Comparison of ENCODE assay signal across 20 mouse cellular contexts in genomic region chrX:49346451-49346850, GRCm38 (mm10). TPM values are rescaled to one million over a fixed set of nuclear protein-coding genes. Genes with fewer than 3 reads are reported as not detected.
A peak's percentile ranks its signal among the peaks of the same experiment; 100 is the strongest.
DNase-seq lines count a peak whose midpoint lies in the region; ATAC-seq and TF ChIP-seq lines count a peak whose summit lies in the region.
"Had no signal": no experiment of that assay in that cellular context is flagged by ENCODE, and none has a peak within 500 bp of the region (broad histone marks: within the 10 kb centered on the region; RNA-seq: fewer than 3 reads in every experiment).

No protein-coding gene starts in this region.

- DNase-seq in heart, adult 2 months: no peak
- DNase-seq in heart, embryonic 10.5 days (ENCODE audit: low spot score): no peak
- no peak for DNase-seq in liver, postnatal 0 days
- no peak for DNase-seq in liver, embryonic 11.5 days (ENCODE audit: low spot score)
- peak; percentile 20 for DNase-seq in MEL (ENCODE audit: low read depth, low spot score)
- DNase-seq in forelimb bud, embryonic 11.5 days (ENCODE audit: low read depth, low spot score): peak; percentile 1
- no peak for DNase-seq in thymus, postnatal 36 days
- DNase-seq: adrenal gland, postnatal 25 days; heart, adult 11 months; heart, postnatal 10 days; kidney, postnatal 36 days; layer of hippocampus, postnatal 36 days; right cerebral cortex, postnatal 25 days; thymus, adult 18-20 months had no signal

- ATAC-seq in liver, postnatal 0 days: no peak
- no peak for ATAC-seq in liver, embryonic 11.5 days (replicated peaks; ENCODE audit: low FRiP score)
- ATAC-seq: intestine, embryonic 16.5 days had no signal

- intact Hi-C loops in heart, adult 2 months (cut with DNase I): loop anchor here (5.0 to 10.0 kb wide), 3 partner anchors 598 to 1198 kb away; no protein-coding TSS in a partner anchor

- no peak overlapping the region for H3K27ac ChIP-seq in heart, adult 2 months
- no peak overlapping the region for H3K27ac ChIP-seq in heart, embryonic 10.5 days
- no peak overlapping the region for H3K27ac ChIP-seq in liver, postnatal 0 days (ENCODE audit: low read depth)
- no peak overlapping the region for H3K27ac ChIP-seq in liver, embryonic 11.5 days (ENCODE audit: low read depth, low read length)
- no peak overlapping the region for H3K27ac ChIP-seq in MEL (ENCODE audit: control insufficient read depth, low read depth, low read length)
- H3K27ac ChIP-seq: limb, embryonic 13.5 days; lung, embryonic 15.5 days had no signal

- no peak overlapping the region for H3K4me2 ChIP-seq in liver, postnatal 0 days (ENCODE audit: low read depth, low read length)
- no peak overlapping the region for H3K4me2 ChIP-seq in liver, embryonic 11.5 days
- H3K4me2 ChIP-seq: limb, embryonic 13.5 days; lung, embryonic 15.5 days had no signal

- H3K4me3 ChIP-seq in heart, adult 2 months: no peak overlapping the region
- no peak overlapping the region for H3K4me3 ChIP-seq in heart, embryonic 10.5 days
- no peak overlapping the region for H3K4me3 ChIP-seq in liver, postnatal 0 days (ENCODE audit: low read depth, low read length)
- no peak overlapping the region for H3K4me3 ChIP-seq in liver, embryonic 11.5 days (ENCODE audit: low read depth, low read length)
- H3K4me3 ChIP-seq in MEL (ENCODE audit: control insufficient read depth in 1 of 2, insufficient read depth in 1 of 2, low read depth in 2 of 2, low read length in 2 of 2): no peak overlapping the region
- H3K4me3 ChIP-seq: erythroblast, embryonic 14.5 days; limb, embryonic 13.5 days; lung, embryonic 15.5 days; megakaryocyte, embryonic 14.5 days; myocyte had no signal

- no peak overlapping the region for H3K9ac ChIP-seq in heart, adult 2 months (ENCODE audit: low read depth, low read length)
- H3K9ac ChIP-seq in liver, postnatal 0 days (replicated peaks): no peak overlapping the region
- H3K9ac ChIP-seq in liver, embryonic 11.5 days (ENCODE audit: low read depth, low read length): no peak overlapping the region
- no peak overlapping the region for H3K9ac ChIP-seq in MEL (ENCODE audit: control insufficient read depth, low read depth, low read length, poor library complexity, severe bottlenecking)
- H3K9ac ChIP-seq: limb, embryonic 13.5 days; lung, embryonic 15.5 days had no signal

- TF ChIP-seq CTCF in heart, adult 2 months (IDR thresholded peaks at IDR 0.05): peak; percentile 59
- peak; percentile 25; the same call in 1 of the 2 replicates for TF ChIP-seq CTCF in liver, postnatal 0 days (IDR thresholded peaks at IDR 0.05; ENCODE audit: low read depth)
- peak in 1 of 3 experiments; percentile 49; a peak in 2 of 6 replicates for TF ChIP-seq CTCF in MEL (IDR thresholded peaks at IDR 0.05 in 2 of 3, conservative IDR thresholded peaks at IDR 0.05 in 1 of 3; ENCODE audit: control insufficient read depth in 1 of 3, insufficient read depth in 1 of 3, low read depth in 2 of 3, low read length in 3 of 3, poor library complexity in 1 of 3, severe bottlenecking in 1 of 3)

- no peaks in the 10 kb centered on the region for H3K36me3 ChIP-seq in heart, adult 2 months (ENCODE audit: control insufficient read depth, insufficient read depth, low read length)
- no peaks in the 10 kb centered on the region for H3K36me3 ChIP-seq in heart, embryonic 10.5 days
- no peaks in the 10 kb centered on the region for H3K36me3 ChIP-seq in liver, postnatal 0 days (replicated peaks; ENCODE audit: insufficient read depth, low read length)
- no peaks in the 10 kb centered on the region for H3K36me3 ChIP-seq in liver, embryonic 11.5 days (ENCODE audit: control insufficient read depth, insufficient read depth, low read length)
- no peaks in the 10 kb centered on the region for H3K36me3 ChIP-seq in MEL (ENCODE audit: control insufficient read depth in 1 of 2, insufficient read depth in 2 of 2, low read length in 2 of 2)
- H3K36me3 ChIP-seq: limb, embryonic 13.5 days; lung, embryonic 15.5 days had no signal

- no peaks in the 10 kb centered on the region for H3K9me3 ChIP-seq in heart, embryonic 10.5 days
- no peaks in the 10 kb centered on the region for H3K9me3 ChIP-seq in liver, postnatal 0 days (ENCODE audit: low read length)
- no peaks in the 10 kb centered on the region for H3K9me3 ChIP-seq in liver, embryonic 11.5 days (ENCODE audit: control insufficient read depth, low read length)
- H3K9me3 ChIP-seq in MEL (replicated peaks; ENCODE audit: insufficient read depth, low read length): no peaks in the 10 kb centered on the region
- H3K9me3 ChIP-seq: limb, embryonic 13.5 days; lung, embryonic 15.5 days; megakaryocyte, embryonic 14.5 days had no signal

- TF ChIP-seq EP300 in heart, adult 2 months (IDR thresholded peaks at IDR 0.05; ENCODE audit: insufficient read depth, low read depth, low read length): no peak
- no peak for TF ChIP-seq EP300 in liver, postnatal 0 days (IDR thresholded peaks at IDR 0.05; ENCODE audit: low read depth)
- no peak for TF ChIP-seq EP300 in MEL (IDR thresholded peaks at IDR 0.05; ENCODE audit: low read depth in 1 of 2, low read length in 2 of 2)

- no peak for TF ChIP-seq POLR2A in heart, adult 2 months (IDR thresholded peaks at IDR 0.05; ENCODE audit: insufficient read depth, low read depth, low read length)
- TF ChIP-seq POLR2A in MEL (IDR thresholded peaks at IDR 0.05; ENCODE audit: control insufficient read depth in 1 of 2, insufficient read depth in 1 of 2, low read depth in 1 of 2, low read length in 2 of 2, poor library complexity in 1 of 2): no peak

- TF ChIP-seq RAD21 in MEL (IDR thresholded peaks at IDR 0.05; ENCODE audit: low read depth, low read length): peak; percentile 69

- H3K27me3 ChIP-seq in heart, adult 2 months (ENCODE audit: control insufficient read depth, insufficient read depth, low read length): no peaks in the 10 kb centered on the region
- H3K27me3 ChIP-seq in heart, embryonic 10.5 days (ENCODE audit: insufficient read depth, poor library complexity, severe bottlenecking): no peaks in the 10 kb centered on the region
- no peaks in the 10 kb centered on the region for H3K27me3 ChIP-seq in liver, postnatal 0 days (ENCODE audit: insufficient read depth, low read length)
- H3K27me3 ChIP-seq in liver, embryonic 11.5 days (replicated peaks; ENCODE audit: control insufficient read depth, insufficient read depth, low read length): no peaks in the 10 kb centered on the region
- H3K27me3 ChIP-seq in MEL (ENCODE audit: control insufficient read depth in 1 of 2, insufficient read depth in 2 of 2, low read length in 2 of 2): no peaks in the 10 kb centered on the region
- H3K27me3 ChIP-seq: limb, embryonic 13.5 days; lung, embryonic 15.5 days had no signal

- H3K4me1 ChIP-seq in heart, adult 2 months (ENCODE audit: control insufficient read depth, insufficient read depth, low read length): no peaks in the 10 kb centered on the region
- no peaks in the 10 kb centered on the region for H3K4me1 ChIP-seq in heart, embryonic 10.5 days
- H3K4me1 ChIP-seq in liver, postnatal 0 days (ENCODE audit: insufficient read depth): no peaks in the 10 kb centered on the region
- H3K4me1 ChIP-seq in liver, embryonic 11.5 days (replicated peaks; ENCODE audit: control insufficient read depth, insufficient read depth, low read length): no peaks in the 10 kb centered on the region
- H3K4me1 ChIP-seq in MEL (ENCODE audit: control insufficient read depth in 1 of 2, insufficient read depth in 2 of 2, low read length in 2 of 2): no peaks in the 10 kb centered on the region
- H3K4me1 ChIP-seq: limb, embryonic 13.5 days; lung, embryonic 15.5 days; megakaryocyte, embryonic 14.5 days had no signal

- H3K79me2 ChIP-seq in heart, adult 2 months (replicated peaks; ENCODE audit: control insufficient read depth, insufficient read depth, low read length): no peaks in the 10 kb centered on the region
- no peaks in the 10 kb centered on the region for H3K79me2 ChIP-seq in MEL (ENCODE audit: control insufficient read depth, insufficient read depth, low read length, poor library complexity)

TF ChIP-seq in MEL, 35 proteins besides CTCF, POLR2A, EP300 and RAD21:
- TF ChIP-seq NRF1 (IDR thresholded peaks at IDR 0.05; ENCODE audit: insufficient read depth, low read depth, low read length, poor library complexity, severe bottlenecking): no peak
- no peak for TF ChIP-seq POLR2AphosphoS2 (IDR thresholded peaks at IDR 0.05; ENCODE audit: low read length)
- peak; percentile 62 for TF ChIP-seq SMC3 (IDR thresholded peaks at IDR 0.05; ENCODE audit: low read depth, low read length)
- TF ChIP-seq ZC3H11A (IDR thresholded peaks at IDR 0.05; ENCODE audit: low read depth, low read length): peak; percentile 54
- TF ChIP-seq ZKSCAN1 (IDR thresholded peaks at IDR 0.05; ENCODE audit: low read depth, low read length): no peak
- no peak for TF ChIP-seq TAL1 (IDR thresholded peaks at IDR 0.05; ENCODE audit: low read length)

RNA-seq across cellular contexts. Expression of gene Enox2, which starts 58.4 kb away (rescaled TPM):
- 1 to 10 TPM; 7.8 to 8.8 TPM for total RNA-seq in heart, adult 2 months (2021)
- polyA plus RNA-seq in heart, adult 2 months (2012; rRNA removed): 4.6 and 6.9 TPM in 2 replicates
- 5.7 and 6.7 TPM in 2 replicates for polyA plus RNA-seq in heart, embryonic 10.5 days (2016; fragmentation: Nextera tagmentation; extraction: Ambion mirVana)
- 3.1 and 3.3 TPM in 2 replicates for polyA plus RNA-seq in liver, postnatal 0 days (2015; fragmentation: Nextera tagmentation; extraction: Ambion mirVana)
- 7.4 and 8.0 TPM in 2 replicates for polyA plus RNA-seq in liver, embryonic 11.5 days (2014; fragmentation: Nextera tagmentation; extraction: Ambion mirVana)
- total RNA-seq in MEL (2012; rRNA removed): 8.2 and 8.6 TPM in 2 replicates
- 10 to 100 TPM in 1 of 2 experiments, not detected in 1; 11.0 TPM for polyA plus RNA-seq in MEL (2012; ENCODE audit: insufficient read depth in 1 of 2, insufficient read length in 2 of 2, low read depth in 1 of 2, low replicate concordance in 2 of 2, missing spikeins in 1 of 2)

Comparison
In these comparisons a context has a peak if more than half of its experiments do, and no peak if none do; other contexts are left out.
1. DNase-seq: peak in MEL (single experiment) and forelimb bud, embryonic 11.5 days (single experiment); none in heart, adult 2 months (0 of 2), heart, embryonic 10.5 days (single experiment), liver, postnatal 0 days (single experiment), liver, embryonic 11.5 days (single experiment) and thymus, postnatal 36 days (0 of 2).